Mouse (Mus musculus) bone marrow, adult 2 months (tissue): ENCODE data around the gene Ncl.

ENCODE experiments used
- CTCF ChIP-seq: fragments of 200-500 bp; IDR thresholded peaks from 2 replicates; pipeline ENCODE4 v1.5.1; 2011; ENCODE audit warnings: low read length, control low read depth; ENCODE audit not compliant: control insufficient read depth, insufficient read depth
- POLR2A ChIP-seq: fragments of 200-500 bp; IDR thresholded peaks from 2 replicates; pipeline ENCODE4 v1.6.1; 2011; ENCODE audit warnings: low read depth, mild to moderate bottlenecking, control low read depth, low read length, borderline replicate concordance; ENCODE audit not compliant: control insufficient read depth

GRCm38 (mm10) chr1:86300731-86301130, 58.5 kb downstream of the Ncl start:
- TF ChIP-seq CTCF (no peak), POLR2A (no peak)
